Mouse (Mus musculus) 3T3-L1 (cell line): ENCODE data around the gene Hsd17b3.

Source experiments
- DNase-seq: peaks from one replicate; pipeline ENCODE4 v3.0.0-alpha.2; 2015; ENCODE audit warnings: low read depth, low spot score

The Hsd17b3 gene

DNA sequence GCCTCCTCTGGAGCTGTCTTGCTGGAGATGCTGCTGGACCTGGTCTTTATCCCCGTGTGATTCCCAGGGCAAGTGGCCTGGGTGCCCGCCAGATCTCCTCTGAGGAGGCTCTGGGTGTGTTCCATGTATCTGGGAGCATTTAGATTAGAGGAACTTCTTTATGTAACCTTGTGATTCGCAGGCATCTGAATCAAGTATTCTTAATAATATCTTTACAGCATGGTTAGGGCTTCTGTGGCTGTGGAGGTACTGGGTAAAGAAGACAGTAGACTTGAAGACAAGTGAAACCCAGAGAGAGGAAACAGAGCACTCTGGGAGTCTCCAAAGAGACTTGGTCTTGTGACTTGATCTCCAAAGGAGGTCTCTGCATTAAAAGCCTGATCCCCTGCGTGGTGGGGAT is at the start of gene Hsd17b3:
Gene Hsd17b3 (minus strand): TSS at position 101 of the 400 bp plus-strand sequence.
- no peak for DNase-seq

DNA sequence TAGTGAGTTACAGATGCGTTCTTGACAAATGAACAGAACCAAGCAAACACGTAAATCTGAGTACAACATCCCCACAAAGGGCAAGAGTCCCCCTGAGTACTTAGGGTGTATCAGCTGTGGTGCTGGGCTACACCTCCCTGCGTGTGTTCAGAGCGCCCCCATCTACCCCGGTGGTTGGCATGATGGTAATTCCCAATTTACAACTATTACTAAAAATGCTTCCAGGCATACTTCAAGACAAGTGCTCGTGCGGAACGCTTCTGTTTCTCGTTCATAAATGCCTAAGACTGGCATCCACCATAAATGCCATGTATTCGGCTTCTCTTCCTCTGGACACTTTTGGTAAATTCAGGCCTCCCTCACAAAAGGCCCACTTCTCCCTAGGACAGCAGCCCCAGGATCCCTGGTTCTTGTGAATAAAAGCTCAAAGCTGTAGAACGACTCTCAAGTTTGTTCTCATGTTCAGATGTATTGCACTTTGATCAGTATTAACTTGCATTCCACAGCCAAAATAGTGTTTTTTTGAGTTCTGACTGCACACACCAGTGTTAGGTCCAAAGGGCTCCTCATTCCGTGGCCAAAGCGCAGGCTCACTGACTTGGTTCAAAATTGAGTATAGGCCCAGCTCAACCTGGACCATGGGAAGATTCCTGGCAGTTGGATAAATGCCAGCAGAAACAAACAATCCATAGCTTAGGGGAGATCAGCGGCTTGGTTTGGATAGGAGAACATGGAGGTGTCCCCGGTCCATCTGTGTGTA is 40.8 kb upstream of the Hsd17b3 start:
- peak; percentile 53 for DNase-seq

DNA sequence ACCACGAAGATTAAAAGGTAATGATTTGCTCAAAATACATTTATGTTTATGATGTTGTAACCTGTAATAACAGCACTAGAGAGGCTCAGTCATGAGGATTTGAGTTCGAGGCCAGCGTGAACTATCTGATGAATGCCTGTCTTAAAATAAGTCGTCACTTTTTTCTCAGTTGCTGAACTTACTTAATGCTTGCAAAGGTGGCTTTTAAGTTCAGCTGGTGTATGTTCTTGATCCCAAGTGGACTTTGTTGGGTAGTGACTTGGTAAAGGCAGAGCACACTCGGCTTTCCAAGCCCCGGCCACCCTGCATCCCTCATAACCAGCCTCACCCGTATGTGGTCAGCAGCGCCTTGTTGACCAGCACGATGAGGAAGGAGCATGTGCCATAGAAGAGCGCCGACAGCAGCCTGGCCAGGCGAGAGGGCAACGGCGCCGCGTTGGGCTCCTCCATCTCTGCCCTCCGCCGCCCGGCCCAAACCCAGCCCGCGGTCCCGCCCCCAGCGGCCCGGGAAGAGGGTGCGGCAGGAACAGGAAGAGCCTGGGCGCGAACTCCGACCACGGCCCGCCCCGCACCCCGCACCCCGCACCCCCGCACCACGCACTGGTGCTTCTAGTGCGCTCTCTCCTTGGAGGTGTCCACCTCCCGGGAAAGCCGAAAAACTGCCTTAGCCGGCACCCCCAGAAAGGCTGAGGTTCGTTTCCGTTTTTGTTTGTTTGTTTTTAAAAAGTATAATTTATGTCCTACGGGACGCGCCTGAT is 40.0 kb upstream of the Hsd17b3 start, which contains the start of gene Slc35d2:
Gene Slc35d2 (minus strand): TSS at position 511 of the 758 bp plus-strand sequence.
- peak; percentile 60 for DNase-seq

DNA sequence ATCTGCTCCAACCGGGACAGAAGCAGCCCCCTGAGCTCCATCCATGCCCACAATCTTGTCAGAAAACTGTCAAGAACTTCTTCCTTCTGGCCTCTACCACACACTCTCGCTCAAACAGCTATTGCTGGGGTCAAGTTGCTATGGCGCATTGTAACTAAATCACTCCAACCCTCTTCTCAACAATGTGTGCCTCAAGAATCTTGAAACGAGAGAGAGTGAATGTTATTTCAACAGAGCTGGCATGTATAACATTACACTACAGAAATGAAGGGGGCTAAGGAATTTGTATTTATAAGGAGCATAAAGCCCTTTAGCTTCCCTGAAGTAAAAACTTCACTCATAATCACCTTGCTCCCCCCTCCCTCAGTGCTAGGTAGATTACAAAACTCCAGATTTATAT is 37.3 kb upstream of the Hsd17b3 start:
- DNase-seq: no peak

DNA sequence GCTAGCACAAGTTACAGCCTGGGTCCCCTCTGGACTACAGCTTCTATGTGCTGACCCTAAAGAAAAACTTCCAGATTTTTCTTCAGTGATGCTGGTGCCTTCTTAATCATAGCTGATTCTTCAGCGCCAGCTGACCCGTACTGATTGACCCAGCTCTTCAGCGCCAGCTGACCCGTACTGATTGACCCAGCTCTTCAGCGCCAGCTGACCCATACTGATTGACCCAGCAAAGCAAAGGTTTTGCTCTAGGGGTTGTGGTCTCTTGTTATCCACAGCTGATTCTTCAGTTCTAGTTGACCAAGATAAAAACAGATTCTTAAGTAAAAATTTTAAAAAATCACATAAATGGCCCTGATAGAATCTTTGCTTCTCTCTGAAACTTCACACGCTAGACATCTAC is 35.9 kb upstream of the Hsd17b3 start:
- no peak for DNase-seq

DNA sequence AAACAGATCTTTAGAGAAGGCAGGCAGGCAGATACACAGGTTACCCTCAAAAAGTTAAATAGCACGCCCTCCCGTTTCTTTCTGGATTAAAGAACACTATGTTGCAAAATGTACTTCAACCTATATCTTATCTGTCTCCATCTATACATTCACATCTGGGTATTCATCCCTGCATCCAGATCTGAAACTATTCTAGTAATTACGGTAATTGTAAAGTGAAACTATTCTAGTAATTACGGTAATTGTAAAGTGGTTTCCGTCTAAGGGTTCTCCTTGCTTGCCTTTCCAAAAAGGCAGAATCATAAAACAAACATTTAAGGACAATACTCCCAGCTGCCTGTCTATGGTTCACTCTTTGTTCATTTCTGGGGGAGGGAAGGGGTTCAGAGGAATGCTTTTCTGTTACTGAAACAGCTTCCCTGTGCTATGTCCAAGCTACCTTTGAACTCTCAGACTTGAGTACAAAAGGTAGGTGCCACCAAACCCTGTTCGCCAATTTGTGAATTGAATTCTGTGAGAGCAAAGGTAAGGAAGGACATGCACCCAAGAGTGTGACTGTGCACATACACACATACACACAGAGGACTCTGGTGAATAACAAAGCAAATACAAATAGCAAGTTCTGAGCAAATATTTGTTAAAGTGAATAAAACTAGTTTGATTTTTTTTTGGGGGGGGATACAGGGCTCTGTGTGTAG is 34.6 kb upstream of the Hsd17b3 start:
- DNase-seq: no peak

DNA sequence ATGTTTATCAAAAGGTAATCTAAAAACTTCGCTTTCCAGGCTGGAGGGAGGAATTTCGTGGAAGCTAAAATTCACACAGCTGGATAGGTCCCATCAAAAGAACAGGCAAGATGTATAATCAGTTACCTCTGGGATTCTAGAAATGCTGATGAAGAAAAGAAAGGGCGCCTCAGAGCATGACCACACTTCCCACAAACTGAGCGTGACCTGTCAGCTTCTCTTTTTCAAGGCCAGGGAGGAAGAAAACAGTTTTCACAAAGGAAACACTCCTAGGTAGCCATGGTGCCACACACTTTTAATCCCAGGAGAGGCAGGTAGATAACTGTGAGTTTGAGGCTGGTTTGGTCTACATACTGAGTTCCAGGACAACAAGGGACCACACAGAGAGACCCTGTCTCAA is 31.7 kb upstream of the Hsd17b3 start:
- DNase-seq: no peak

DNA sequence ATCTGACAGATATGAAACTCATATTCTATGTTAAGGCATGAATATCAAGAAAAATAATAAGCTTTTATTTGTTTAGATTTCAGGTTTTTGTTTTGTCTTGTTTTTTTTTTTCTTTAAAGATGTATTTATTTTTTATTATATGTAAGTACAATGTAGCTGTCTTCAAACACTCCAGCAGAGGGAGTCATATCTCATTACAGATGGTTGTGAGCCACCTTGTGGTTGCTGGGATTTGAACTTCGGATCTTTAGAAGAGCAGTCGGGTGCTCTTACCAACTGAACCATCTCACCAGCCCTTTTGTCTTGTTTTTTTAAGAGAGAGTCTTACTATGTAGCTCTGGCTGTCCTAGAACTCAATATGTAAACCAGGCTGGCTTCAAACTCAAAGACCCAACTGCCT is 28.4 kb upstream of the Hsd17b3 start:
- peak; percentile 40 for DNase-seq

DNA sequence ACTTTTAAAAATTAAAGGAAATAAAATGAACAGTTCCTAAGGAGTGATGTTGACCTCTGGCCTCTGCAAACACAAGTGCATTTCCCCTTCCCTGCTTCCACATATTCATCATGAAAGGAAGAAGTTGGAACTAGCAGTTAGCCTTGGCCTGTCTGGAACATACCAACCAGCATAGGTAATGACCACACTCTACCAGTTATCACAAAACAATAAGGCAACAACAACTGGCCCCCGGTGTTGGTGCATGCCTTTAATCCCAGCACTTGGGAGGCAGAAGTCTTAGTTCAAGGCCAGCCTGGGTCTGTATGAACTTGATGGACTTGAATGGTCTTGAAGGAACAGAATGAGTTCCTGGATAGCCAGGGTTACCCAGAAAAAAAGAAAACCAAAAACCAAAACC is 21.4 kb upstream of the Hsd17b3 start:
- DNase-seq: no peak

DNA sequence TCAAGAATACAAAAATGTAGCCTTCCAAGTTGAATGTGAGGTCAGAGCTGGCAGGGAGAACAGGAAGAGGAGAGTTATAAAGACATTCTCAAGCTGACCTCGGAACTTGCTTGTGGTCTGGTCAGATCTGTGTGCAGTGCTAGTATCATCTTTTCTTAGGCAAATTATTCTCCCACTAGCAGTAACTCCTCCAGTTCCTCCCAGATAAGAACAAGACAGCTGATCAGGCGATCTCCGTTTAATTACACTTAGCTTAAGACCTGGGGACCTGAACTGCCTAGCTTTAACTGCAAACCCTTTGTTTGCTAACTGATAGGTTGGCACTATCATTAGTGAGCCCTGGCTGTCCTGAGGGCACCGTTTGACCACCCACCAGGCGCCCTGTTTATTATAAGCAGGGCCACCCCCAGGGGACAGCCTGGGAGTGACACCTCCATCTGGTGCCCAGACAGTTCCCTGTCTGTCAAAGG is 19.4 kb upstream of the Hsd17b3 start:
- DNase-seq: no peak

DNA sequence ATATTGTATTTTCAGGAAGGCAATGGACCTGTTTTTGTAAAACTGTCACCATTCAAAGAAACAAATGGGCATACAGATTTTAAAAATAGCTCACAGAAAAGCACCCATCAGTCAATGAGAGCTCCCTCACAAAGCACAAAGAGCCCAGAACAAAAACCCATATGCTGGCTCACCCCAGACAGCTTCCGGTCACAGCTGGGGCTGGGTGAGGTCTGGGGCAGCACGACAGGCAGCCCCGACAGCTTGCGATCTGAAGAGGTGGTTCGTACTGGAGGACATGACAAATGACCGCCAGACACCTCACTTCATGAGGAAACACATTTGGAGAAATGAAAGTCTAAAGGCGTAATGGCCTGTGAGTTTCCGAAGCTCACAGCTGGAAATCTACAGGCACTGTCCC is 18.5 kb upstream of the Hsd17b3 start:
- no peak for DNase-seq

DNA sequence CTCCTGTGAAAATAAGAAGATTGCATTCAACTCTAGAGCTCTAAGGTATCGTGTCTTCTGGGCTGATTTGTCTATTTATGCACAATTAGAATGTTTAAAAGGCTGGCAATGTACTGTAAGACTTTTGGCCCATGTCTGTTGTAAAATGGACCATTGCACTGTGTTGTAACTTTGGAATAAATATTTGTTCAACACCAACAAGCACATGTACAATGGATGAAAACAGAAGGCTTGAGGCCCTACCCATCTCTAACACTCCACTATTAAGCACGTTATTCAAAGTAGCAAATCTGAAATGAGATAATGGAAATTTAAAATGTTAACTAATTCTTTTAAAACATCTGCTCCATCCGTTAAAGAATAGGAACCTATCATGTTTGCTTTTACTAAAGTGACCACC is 18.1 kb upstream of the Hsd17b3 start:
- no peak for DNase-seq

DNA sequence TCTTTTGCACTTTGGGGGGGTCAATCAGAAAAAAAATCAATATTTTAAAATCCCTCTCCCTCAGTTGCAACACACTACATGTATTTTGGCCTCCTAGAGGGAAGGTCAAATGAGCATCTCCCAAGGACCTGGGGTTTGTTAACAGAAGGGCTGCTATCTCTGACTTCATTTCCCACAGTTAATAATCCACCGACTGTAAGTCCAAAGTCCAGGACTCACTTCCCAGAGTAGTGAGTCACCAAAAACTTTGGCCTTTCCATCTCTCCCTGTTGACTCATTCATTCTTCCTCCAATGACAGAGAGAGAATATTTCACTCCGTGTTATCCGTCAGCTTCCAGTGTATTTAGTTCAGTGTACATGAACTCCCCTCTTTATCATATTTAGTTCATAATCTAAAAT is 16.7 kb upstream of the Hsd17b3 start:
- DNase-seq: peak; percentile 86

DNA sequence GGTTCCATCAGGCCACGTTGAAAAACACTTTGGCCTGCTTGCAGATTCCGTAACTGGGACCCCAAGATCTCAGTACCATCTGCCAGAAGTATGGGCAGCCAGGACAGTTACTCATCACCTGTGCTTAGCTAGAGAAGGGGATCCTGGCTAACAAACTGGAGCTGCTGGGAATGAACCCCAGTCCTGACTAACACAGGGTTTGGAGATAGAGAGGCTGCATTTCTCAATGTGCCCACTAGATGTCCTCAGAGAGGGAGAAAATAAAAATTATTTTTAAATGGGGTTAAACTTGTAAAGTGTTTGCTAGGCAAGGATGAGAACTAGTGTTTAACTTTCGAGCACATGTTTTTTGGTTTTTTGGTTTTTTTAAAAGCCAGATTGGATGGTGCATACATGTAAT is 11.2 kb upstream of the Hsd17b3 start:
- DNase-seq: peak; percentile 74

DNA sequence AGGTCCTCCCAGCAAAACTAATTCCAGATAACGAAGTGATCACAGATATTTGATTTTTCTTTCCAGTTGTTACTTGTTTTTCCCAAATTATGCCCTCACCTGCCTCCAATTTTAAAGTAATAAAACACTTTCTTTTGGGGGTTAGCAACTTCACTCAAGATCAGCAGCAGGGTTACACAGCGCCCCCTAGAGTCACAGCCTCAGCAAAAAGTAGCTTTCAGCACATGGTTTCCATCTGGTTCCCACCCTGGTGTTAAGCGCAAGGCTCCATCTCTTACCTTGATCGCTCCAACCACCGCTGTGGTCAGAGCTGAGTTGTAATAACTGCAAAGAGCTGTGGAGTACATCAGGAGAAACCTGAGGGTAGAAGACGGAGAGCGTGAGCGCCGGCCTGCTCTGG is 10.0 kb upstream of the Hsd17b3 start:
- DNase-seq: peak; percentile 53

DNA sequence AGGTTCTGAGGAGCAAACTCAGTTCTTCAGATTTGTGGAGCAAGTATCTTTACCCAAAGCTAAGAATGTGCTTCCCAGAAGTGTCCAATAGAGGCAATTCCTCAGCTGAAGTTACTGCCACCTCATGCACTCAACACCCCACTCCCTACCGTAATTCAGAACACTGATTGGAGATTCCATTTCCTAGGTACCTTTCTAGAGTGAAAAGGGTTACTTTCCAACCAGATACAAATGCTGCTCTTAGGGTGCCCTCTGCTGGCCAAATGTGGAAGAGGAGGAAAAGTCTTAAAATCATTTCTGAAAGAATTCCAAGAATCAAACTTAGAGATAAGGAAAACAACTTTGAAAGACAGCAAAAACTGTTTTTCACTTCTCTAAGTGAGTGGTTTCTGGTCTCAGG is 4.3 kb upstream of the Hsd17b3 start:
- peak; percentile 86 for DNase-seq

DNA sequence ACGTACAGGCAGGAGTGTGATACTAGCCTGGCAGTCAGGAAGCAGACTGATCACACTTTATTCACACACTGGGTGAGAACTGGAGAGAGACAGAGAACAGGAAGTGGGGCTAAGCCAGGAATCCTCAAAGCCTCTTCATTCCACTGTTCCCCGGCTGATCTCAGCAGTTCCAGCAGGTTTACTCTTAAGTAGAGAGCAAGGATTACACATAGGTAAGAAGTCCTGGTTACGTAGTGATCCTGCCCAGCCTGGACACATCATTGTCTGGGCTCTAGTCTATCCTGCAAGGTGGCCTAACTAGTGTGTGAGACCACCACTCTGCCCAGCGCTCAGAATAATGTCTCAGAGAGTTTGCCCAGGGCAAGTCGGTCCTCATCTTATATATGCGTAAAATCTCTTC is 3.7 kb upstream of the Hsd17b3 start:
- no peak for DNase-seq

DNA sequence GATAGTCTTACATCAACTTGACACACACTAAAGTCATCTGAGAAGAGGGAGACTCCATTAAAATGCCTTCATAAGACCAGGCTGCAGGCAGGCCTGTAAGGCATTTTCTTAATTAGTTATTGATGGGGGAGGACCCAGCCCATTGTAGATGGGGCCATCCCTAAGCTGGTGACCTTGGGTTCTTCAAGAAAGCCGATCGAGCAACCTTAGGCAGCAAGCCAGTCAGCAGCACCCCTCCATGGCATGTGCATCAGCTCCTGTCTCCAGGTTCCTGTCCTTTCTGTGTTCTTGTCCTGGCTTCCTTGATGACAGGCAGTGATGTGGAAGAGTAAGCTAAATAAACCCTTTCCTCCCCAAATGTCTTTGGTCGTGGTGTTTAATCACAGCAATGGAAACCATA is 3.1 kb upstream of the Hsd17b3 start:
- no peak for DNase-seq

DNA sequence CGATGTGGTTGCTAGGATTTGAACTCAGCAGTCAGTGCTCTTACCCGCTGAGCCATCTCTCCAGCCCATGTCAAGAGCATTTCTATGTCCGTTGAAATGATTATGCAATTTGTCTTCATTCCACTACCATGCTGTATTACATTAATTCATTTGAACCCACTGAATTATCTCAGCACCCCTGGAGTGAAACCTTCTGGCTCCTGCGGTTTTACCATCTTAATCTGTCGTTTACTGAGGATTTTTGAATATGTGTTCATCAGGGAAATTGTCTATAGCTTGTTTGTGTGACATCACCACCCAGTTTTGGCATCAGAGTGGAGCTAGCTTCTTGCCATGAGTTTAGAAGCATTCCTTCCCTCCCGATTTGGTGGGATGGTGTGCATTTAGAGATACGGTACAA is 2.0 kb upstream of the Hsd17b3 start:
- DNase-seq: no peak

DNA sequence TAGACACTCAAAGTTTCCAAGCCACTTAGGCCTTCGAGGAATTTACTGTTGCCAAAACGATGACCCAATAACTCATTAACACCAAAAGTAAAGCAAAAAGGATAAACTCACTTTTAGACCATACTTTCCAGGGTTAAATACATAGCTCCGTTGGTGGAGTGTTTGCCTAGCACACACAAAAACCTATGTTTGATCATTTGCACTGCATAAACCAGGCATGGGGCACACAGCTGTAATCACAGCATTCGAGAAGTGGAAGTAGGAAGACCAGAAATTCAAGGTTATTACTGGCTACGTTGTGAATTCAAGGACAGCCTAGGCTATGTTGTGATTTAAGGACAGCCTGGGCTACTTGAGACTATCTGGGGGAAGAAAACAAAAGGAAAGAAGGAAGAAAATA is 1.2 kb upstream of the Hsd17b3 start:
- DNase-seq: no peak

DNA sequence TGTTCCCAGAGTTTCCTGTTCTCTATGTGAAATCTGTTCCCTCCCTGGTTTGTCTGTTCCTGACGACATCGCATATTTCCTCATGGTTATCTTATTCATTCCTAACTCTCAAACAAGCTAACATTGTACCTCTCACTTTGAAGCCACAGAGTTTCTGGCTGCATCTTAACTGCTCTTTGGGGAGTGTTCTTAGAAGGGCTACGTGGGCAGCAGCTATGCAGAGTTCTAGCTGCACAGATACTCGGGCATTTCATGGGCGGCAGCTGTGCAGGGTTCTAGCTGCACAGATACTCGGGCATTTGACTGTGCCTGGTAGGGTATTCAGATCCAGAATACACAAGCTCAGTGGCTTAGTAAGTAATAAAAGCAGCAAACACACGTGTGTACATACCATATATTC is 973 bp downstream of the Hsd17b3 start:
- DNase-seq: no peak

DNA sequence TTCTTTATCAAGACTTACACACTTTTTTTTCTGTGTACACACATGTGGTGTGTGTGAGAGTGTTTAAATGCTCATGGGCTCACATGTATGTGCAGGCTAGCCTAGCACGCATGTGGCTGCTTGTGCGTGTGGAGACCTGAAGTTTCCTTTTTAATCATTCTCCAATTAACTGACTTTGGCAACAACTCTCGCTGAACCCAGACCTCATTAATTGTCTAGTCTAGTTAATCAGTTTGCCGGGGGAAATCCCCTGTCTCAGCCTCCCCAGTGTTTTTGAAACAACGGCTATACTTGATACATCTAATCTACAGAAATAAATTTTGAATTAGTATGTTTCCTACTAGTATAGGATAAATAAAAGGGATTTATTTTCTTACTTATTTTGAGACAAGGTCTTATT is 3.0 kb downstream of the Hsd17b3 start:
- DNase-seq: no peak
